Mouse (Mus musculus) neutrophil, adult 83 days (primary cell): ENCODE results near the gene Slc45a2. TPM values are rescaled to one million over a fixed set of nuclear protein-coding genes. Genes with fewer than 3 reads are reported as not detected.

ENCODE experiments used
- total RNA-seq, 2 experiments: library from RNA; stranded (reverse); gene quantifications; one replicate each; pipeline ENCODE4 v1.2.4; 2023

Gene Slc45a2
- not detected for total RNA-seq

DNA sequence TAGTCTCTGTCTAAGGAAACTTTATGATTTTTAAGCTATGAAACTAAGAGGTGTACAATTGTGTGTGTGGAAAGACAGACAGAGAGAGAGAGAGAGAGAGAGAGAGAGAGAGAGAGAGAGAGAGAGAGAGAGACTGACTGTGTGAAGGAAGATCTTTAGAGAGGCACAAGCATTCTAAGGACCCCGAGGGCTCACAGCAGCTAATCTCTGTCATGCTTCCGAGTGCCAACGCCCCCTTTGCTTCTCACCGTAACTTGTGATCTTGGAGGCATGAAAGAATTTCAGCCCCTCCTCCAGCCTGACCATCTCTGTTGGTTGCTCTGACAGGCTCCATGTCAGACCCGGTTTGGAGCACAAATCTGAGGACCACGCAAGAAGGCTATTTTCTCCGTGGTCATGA, at the start of gene Slc45a2:
Gene Slc45a2, plus strand, starts transcription at position 301 of the 400 bp plus-strand sequence.

GRCm38 (mm10) chr15:10951951-10952759, 48.4 kb upstream of the Slc45a2 start, which contains the start of gene C1qtnf3:
C1qtnf3 (plus strand) TSS chr15:10952332.

DNA sequence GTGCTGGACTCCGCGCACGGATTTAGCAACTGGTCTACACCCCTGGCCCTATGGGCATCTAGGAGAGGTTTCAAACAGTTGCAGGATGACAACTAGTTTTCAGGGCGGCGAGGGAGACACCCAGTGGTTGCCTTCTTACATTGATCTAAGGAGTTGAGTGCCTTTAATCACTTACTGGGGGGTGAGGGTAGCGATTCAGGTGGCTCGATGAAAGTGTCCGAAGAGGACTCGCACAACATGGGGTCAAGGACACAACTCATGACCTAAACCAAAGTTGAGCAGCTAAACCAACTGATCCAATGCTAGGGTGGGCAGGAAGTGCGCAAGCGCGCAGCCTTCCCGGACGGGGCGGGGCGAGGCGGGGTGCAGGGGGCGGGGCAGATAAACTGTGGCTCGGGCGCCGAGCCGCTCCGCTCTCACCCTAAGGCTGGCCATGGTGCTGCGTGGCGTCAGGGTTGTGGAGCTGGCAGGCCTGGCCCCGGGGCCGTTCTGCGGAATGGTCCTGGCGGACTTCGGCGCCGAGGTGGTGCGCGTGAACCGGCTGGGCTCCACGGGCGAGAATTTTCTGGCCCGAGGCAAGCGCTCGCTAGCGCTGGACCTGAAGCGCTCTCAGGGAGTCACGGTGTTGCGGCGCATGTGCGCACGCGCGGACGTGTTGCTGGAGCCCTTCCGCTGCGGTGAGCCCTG, 19.0 kb upstream of the Slc45a2 start, which contains the start of gene Amacr:
Gene Amacr, plus strand, starts transcription at position 380 of the 687 bp plus-strand sequence.

GRCm38 (mm10) chr15:11037711-11038110, 37.2 kb downstream of the Slc45a2 start, which contains the start of gene Rxfp3:
Rxfp3 (minus strand) TSS chr15:11037991.

DNA sequence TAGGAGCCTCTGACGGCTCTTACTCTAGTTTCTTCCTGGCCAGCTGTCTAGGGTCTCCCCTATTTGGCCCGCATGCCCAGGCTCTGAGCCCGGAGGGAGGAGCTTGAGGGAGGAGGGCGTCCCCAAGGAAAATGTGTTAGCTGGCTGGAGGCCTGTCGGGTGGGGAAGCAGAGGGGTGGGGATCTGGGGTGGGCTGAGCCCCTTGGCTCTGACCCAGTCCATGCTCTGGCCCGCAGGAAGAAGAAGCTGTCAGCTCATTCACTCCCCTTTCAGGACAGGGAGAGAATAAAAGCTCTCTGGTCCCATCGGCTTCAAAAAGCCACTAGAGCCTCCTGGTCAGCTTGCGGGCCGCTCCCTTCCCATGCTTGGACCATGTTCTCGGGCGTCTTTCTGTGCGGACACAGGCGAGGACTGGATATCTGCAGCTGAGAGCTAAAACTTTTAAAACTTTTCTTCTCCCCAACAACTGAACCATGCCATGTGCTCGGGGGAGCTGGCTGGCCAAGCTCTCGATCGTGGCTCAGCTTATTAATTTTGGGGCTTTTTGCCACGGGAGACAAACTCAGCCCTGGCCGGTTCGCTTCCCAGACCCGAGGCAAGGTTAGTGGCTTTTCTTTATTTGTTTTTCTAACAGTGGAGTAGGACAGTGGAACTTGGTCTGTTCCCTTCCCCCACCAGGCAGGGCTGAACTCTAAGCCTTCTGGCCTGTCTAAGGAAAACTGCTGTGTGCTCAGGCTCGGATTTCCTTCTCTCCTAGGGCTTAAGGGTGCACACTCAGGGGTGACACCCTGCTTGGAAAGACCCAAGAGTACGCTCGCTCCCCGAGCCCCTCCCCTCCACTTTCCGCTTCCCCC, 64.3 kb downstream of the Slc45a2 start, which contains the start of gene Adamts12:
Gene Adamts12, plus strand, starts transcription at position 233 of the 854 bp plus-strand sequence.

Other genes with a start within 250 kb of the Slc45a2 start
- not detected for gene C1qtnf3, start 48.4 kb upstream of the Slc45a2 start, total RNA-seq
- 1 to 10 TPM in 1 of 2 experiments, under 1 TPM in 1; 0.71 to 1.1 TPM for gene Amacr, start 19.0 kb upstream of the Slc45a2 start, total RNA-seq
- not detected for gene Rxfp3, start 37.3 kb downstream of the Slc45a2 start, total RNA-seq
- gene Adamts12, start 64.1 kb downstream of the Slc45a2 start, total RNA-seq, result under 1 TPM; 0.07 to 0.20 TPM